Mouse (Mus musculus) lung, postnatal 0 days (tissue): ENCODE data around the gene Simc1. TPM values are rescaled to one million over a fixed set of nuclear protein-coding genes. Genes with fewer than 3 reads are reported as not detected.

Experiments used
- ATAC-seq: fragments of 200-750 bp; cut with Nextera tagmentation; 2 replicates; pipeline ENCODE4 v1.8.0; 2017; ENCODE audit warnings: moderate library complexity
- DNase-seq: peaks from one replicate; pipeline ENCODE4 v3.0.0-alpha.2; 2016; ENCODE audit warnings: low spot score
- H3K27ac ChIP-seq: fragments of 300-500 bp; sonication (generic); 2 replicates; pipeline ENCODE4 v1.5.1; 2014; ENCODE audit warnings: antibody characterized with exemption, mild to moderate bottlenecking, low read length, mixed read lengths
- H3K27me3 ChIP-seq: fragments of 300-500 bp; sonication (generic); replicated peaks from 2 replicates; pipeline ENCODE4 v1.6.1; 2014; ENCODE audit warnings: low read length, mixed read lengths; ENCODE audit not compliant: insufficient read depth
- H3K36me3 ChIP-seq: fragments of 300-500 bp; sonication (generic); 2 replicates; pipeline ENCODE4 v1.6.1; 2014; ENCODE audit warnings: low read length, mixed read lengths; ENCODE audit not compliant: insufficient read depth
- H3K4me1 ChIP-seq: fragments of 300-500 bp; sonication (generic); 2 replicates; pipeline ENCODE4 v1.6.1; 2014; ENCODE audit warnings: antibody characterized with exemption, low read depth, low read length, mixed read lengths; ENCODE audit not compliant: insufficient read depth
- H3K4me2 ChIP-seq: fragments of 300-500 bp; sonication (generic); replicated peaks from 2 replicates; pipeline ENCODE4 v1.6.1; 2014; ENCODE audit warnings: low read depth, mild to moderate bottlenecking, low read length, moderate library complexity, mixed read lengths
- H3K4me3 ChIP-seq: fragments of 300-500 bp; sonication (generic); 2 replicates; pipeline ENCODE4 v1.5.1; 2014; ENCODE audit warnings: low read depth, low read length
- H3K9ac ChIP-seq: fragments of 300-500 bp; sonication (generic); replicated peaks from 2 replicates; pipeline ENCODE4 v1.6.1; 2014; ENCODE audit warnings: low read depth, mild to moderate bottlenecking
- H3K9me3 ChIP-seq: fragments of 300-500 bp; sonication (generic); 2 replicates; pipeline ENCODE4 v1.6.1; 2016; ENCODE audit warnings: low read length, mixed read lengths
- CTCF ChIP-seq: IDR thresholded peaks from 2 replicates; pipeline ENCODE4 v1.5.1; 2016; ENCODE audit warnings: antibody characterized with exemption, mild to moderate bottlenecking
- EP300 ChIP-seq: IDR thresholded peaks from 2 replicates; pipeline ENCODE4 v1.6.1; 2016; ENCODE audit warnings: antibody characterized with exemption, mild to moderate bottlenecking, control low read depth
- WGBS: fragments of 180-500 bp; shearing (Covaris S2); extraction: QIAGEN DNeasy Blood & Tissue Kit; methylation state at CpG from one replicate; pipeline ENCODE4 v1.1.7; 2014; 5-methylcytosine and 5-hydroxymethylcytosine counted together
- polyA plus RNA-seq: library from polyadenylated mRNA; unstranded; fragments of >200 nt; fragmentation: Nextera tagmentation; extraction: Ambion mirVana; gene quantifications from 2 replicates; pipeline ENCODE4 v1.2.1, GENCODE M21; 2015

The Simc1 gene
- 2.6 and 2.8 TPM in 2 replicates for polyA plus RNA-seq

DNA sequence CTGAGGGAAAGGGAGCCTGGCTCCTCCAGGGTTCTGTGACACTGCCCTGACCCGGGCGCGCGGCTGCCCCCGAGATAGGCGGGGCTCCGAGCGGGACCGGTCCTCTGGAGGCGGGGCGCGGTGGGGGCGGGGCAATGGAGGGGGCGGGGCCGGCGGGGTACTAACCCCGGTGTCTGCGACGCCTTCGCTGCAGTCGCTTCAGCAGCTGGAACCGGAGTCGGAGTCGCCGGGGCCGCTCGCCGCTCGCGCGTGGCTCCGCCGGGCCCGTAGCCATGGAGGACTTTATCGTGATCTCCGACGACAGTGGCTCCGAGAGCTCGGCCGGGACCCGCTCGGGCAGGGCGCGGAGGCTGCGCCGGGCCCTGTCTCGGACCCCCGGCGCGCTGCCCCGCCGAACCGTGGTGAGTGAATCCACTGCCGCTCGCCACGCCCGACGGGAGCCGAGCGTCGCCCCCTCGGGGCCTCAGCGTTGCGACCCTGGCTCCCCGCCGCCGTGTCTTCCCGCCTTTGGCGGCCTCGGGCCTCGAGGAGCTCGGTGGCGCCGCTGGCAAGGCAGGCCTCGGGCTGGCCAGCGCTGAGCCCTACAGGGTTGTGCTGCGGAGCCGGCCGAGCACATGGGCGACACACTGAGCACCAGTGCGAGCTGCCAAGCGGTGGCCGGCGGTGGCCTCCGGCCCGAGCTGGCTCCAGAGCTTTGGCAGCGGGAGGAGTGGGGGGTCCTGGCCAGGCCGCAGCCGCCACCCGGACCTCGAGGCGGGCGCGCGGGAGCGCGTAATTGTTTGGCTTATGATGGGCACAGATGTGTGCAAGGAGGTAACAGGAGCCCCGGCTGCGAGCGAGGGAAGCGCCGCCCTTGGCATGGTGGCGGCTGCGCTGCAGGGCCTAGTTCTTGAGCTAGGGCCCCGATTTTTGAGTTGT lies at the start of gene Simc1:
Gene Simc1 (plus strand): TSS at position 176 of the 918 bp plus-strand sequence.
- Histone ChIP-seq H3K27me3 (no peaks in the 10 kb centered on the region), H3K4me1 (peaks cover 6% of the 10 kb centered on the region; the same call in 1 of the 2 replicates), H3K9me3 (no peaks in the 10 kb centered on the region), H3K36me3 (no peaks in the 10 kb centered on the region), H3K9ac (peak within 1 kb of the TSS; percentile 38), H3K4me2 (peak within 1 kb of the TSS; percentile 98), H3K27ac (0 out of 2 replicates have a peak within 1 kb of the TSS, but pooled peaks have one; percentile 15), H3K4me3 (peak within 1 kb of the TSS; percentile 59)
- ATAC-seq (peak; percentile 96), DNase-seq (peak; percentile 78)
- TF ChIP-seq EP300: no peak
- WGBS: under 1% methylated on average over 73 of the region's 105 CpGs

- 69% methylated on average over 2 of the region's 2 CpGs for WGBS
- peak; percentile 31 for DNase-seq
- H3K36me3 ChIP-seq: peaks cover 28% of the 10 kb centered on the region
These were observed 46.5 kb upstream of the Simc1 start for GRCm38 (mm10) chr13:54457062-54457461.

DNA sequence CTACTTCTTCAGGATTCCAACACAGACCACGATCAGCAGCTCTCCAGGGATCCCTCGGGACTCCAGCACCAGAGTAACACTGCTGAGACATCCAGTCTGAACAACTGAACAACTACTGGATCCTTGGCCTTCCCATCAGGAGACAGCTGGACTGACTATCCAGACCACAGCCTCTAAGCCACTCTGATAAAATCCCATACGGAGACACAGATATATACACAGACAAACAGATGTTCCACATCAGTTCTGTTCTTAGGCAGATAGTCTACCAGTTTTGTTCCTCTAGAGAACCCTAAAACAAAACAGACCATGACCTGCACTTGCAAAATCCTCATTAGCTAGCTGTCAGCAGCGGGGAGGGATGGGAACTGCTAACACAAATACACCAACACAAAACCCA lies 44.3 kb upstream of the Simc1 start:
- TF ChIP-seq CTCF: no peak
- TF ChIP-seq EP300: no peak
- H3K4me3 ChIP-seq: no peak overlapping the region
- no peaks in the 10 kb centered on the region for H3K9me3 ChIP-seq
- no peak overlapping the region for H3K9ac ChIP-seq
- H3K27me3 ChIP-seq: no peaks in the 10 kb centered on the region
- H3K4me2 ChIP-seq: no peak overlapping the region
- no peaks in the 10 kb centered on the region for H3K4me1 ChIP-seq
- 69% methylated on average over 4 of the region's 4 CpGs for WGBS
- H3K36me3 ChIP-seq: peaks cover 40% of the 10 kb centered on the region
- H3K27ac ChIP-seq: no peak overlapping the region
- DNase-seq (peak; percentile 70), ATAC-seq (peak; percentile 85)

More at GRCm38 (mm10) chr13:54457062-54457461, 46.5 kb upstream of the Simc1 start:
- TF ChIP-seq CTCF (peak; percentile 64), EP300 (no peak)
- Histone ChIP-seq H3K9ac (no peak overlapping the region), H3K4me2 (no peak overlapping the region), H3K27me3 (no peaks in the 10 kb centered on the region), H3K27ac (no peak overlapping the region), H3K4me1 (no peaks in the 10 kb centered on the region), H3K9me3 (no peaks in the 10 kb centered on the region), H3K4me3 (no peak overlapping the region)
- 0 out of 2 replicates have a peak, but pooled peaks have one; percentile 20 for ATAC-seq

GRCm38 (mm10) chr13:54468098-54469011 lies 35.2 kb upstream of the Simc1 start, which contains the start of gene Thoc3:
Thoc3 (minus strand) TSS chr13:54468849.
- DNase-seq (peak; percentile 93), ATAC-seq (peak; percentile 100)
- no peaks in the 10 kb centered on the region for H3K9me3 ChIP-seq
- H3K4me2 ChIP-seq: peak within 1 kb of the TSS; percentile 88
- peaks cover 4% of the 10 kb centered on the region; the same call in 1 of the 2 replicates for H3K4me1 ChIP-seq
- H3K27ac ChIP-seq: peak within 1 kb of the TSS; percentile 16; the same call in 1 of the 2 replicates
- peak within 1 kb of the TSS; percentile 84 for H3K4me3 ChIP-seq
- under 1% methylated on average over 63 of the region's 67 CpGs for WGBS
- H3K9ac ChIP-seq: peak within 1 kb of the TSS; percentile 82
- peaks cover 27% of the 10 kb centered on the region for H3K36me3 ChIP-seq
- no peak for TF ChIP-seq CTCF
- no peak for TF ChIP-seq EP300
- no peaks in the 10 kb centered on the region for H3K27me3 ChIP-seq

DNA sequence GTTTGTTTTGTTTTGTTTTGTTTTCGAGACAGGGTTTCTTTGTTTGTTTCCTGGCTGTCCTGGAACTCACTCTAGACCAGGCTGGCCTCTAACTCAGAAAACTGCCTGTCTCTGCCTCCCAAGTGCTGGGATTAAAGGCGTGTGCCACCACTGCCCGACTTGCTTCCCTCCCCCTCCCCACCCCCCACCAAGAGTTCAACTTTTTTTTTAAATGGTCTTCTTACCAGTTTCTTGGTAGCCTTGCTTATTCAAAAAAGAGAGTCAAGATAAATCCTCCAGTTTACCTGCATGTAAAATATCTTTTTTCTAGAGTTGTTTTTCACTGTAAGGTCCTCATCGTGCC lies 34.6 kb upstream of the Simc1 start:
- Histone ChIP-seq H3K4me2 (peak overlapping the region; percentile 88), H3K36me3 (peaks cover 22% of the 10 kb centered on the region), H3K9ac (no peak overlapping the region), H3K4me3 (peak overlapping the region; percentile 84), H3K9me3 (no peaks in the 10 kb centered on the region), H3K4me1 (peaks cover 4% of the 10 kb centered on the region; the same call in 1 of the 2 replicates), H3K27me3 (no peaks in the 10 kb centered on the region), H3K27ac (no peak overlapping the region)
- DNase-seq: no peak
- peak; percentile 65 for ATAC-seq
- TF ChIP-seq EP300: no peak
- no peak for TF ChIP-seq CTCF
- 14% methylated on average over 4 of the region's 4 CpGs for WGBS
